Mouse (Mus musculus) layer of hippocampus, adult 2 months (tissue): ENCODE data around the gene Gm11549. TPM values are rescaled to one million over a fixed set of nuclear protein-coding genes. Genes with fewer than 3 reads are reported as not detected.

Experiments
- DNase-seq, 2 experiments: peaks; one replicate each; pipeline ENCODE4 v3.0.0; 2022; ENCODE audit warnings: low spot score in 2 of 2
- H3K27ac ChIP-seq: fragments of 200-600 bp; 2 replicates; pipeline ENCODE4 v1.8.1; 2022
- H3K4me3 ChIP-seq: fragments of 200-600 bp; 2 replicates; pipeline ENCODE4 v1.8.1; 2022; ENCODE audit warnings: mild to moderate bottlenecking
- CTCF ChIP-seq: fragments of 200-600 bp; conservative IDR thresholded peaks from 2 replicates; pipeline ENCODE4 v1.8.1; 2022; ENCODE audit warnings: antibody characterized with exemption, mild to moderate bottlenecking, moderate library complexity
- microRNA-seq, 2 experiments: library from miRNA; unstranded; fragments of <30 nt; microRNA quantifications; one replicate each; pipeline ENCODE4 v1.2.0; 2021
- total RNA-seq, 2 experiments: library from RNA; stranded (reverse); gene quantifications; 2 replicates each; pipeline ENCODE4 v1.2.3; 2021

The Gm11549 gene
- total RNA-seq, 2 experiments from 2014 or later = 2.4 to 3.1 TPM

DNA sequence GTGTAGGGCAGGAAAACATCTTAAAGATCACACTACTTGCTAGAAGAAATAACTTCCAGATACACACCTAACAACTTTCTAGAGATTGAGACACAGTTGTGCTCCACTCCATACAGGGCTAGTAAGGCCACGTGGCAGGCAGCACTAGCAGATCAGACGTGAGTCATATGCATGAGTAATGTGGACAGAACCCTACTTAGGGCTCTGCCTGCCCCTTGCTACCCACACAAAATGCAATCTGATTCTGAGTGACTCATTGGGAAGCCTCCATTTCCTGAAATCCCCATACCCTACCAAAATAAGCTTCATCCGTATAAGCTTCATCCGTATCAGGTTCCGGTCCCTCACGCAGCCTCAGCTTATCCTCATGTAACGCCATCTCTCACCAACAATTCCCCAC is 54.0 kb downstream of the Gm11549 start:
- H3K27ac ChIP-seq = no peak overlapping the region
- no peak overlapping the region for H3K4me3 ChIP-seq
- DNase-seq = no peak
- TF ChIP-seq CTCF = no peak

DNA sequence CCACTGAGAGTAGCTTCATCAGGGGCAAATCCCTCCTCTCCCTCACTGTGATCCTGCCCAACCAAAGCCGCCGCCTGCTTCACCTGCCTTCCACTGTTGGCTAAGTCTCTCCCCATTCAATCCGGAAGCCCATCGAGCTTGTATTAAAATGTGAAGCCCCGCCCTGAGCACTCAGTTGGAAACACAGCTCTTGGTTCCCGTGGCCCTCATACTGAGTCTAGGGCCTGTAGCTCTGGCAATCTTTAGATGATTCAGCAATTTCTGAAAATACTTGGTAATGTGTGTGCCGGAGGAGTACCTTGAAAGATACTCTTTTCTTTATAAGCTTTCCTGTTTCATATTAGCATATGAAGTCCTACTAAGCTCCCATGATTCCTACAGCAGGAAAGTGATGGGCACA is 56.1 kb downstream of the Gm11549 start:
- no peak for DNase-seq
- H3K27ac ChIP-seq = no peak overlapping the region
- no peak for TF ChIP-seq CTCF

More for the DNA sequence above, 56.1 kb downstream of the Gm11549 start:
- no peak overlapping the region for H3K4me3 ChIP-seq

Small RNAs within 50 kb of the gene (microRNA-seq; reads per million reads assigned to microRNA genes)
- gene Mir7009 = 0 to 0.18 reads per million in 2 experiments

Other genes starting within 250 kb of the Gm11549 start
- gene Anxa5, start 45.9 kb downstream of the Gm11549 start, total RNA-seq = 10 to 100 TPM; 48.6 to 53.4 TPM
- not detected for gene 1810062G17Rik, start 45.9 kb downstream of the Gm11549 start, total RNA-seq
- gene Exosc9, start 30.8 kb upstream of the Gm11549 start, total RNA-seq = 10 to 100 TPM; 38.4 to 40.7 TPM
- 1 to 10 TPM; 1.5 to 1.8 TPM for gene Ccna2, start 50.3 kb upstream of the Gm11549 start, total RNA-seq
- gene Bbs7, start 91.7 kb upstream of the Gm11549 start, total RNA-seq = 10 to 100 TPM; 17.4 to 17.7 TPM
- gene Trpc3, start 168.4 kb upstream of the Gm11549 start, total RNA-seq = 1 to 10 TPM; 4.1 to 5.9 TPM